8 mouse cellular contexts compared by ENCODE assay signal in the genomic region with DNA sequence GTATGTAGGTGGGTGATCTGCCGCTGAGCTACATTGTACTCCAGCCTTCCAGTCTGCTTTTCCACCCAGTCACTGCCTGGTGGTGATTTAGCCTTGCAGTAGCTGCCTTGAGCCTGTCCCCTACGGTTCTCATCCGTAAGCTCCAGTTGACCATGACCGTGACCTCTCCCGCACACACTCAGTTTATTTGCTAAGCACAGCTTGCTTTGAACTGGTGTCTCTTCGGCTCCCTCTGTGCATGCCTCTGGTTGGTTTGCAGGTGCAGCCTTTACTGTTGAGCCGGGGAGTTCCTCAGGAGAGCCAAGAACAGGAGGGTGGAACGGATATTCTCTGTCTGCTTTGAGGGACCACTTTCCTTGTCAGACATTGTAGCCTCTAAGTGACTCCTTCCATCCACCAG.
DNase-seq lines count a peak whose midpoint lies in the region; ATAC-seq and TF ChIP-seq lines count a peak whose summit lies in the region.

No protein-coding gene starts in this region.

- WGBS in lung, postnatal 0 days = 62% methylated on average over 8 of the region's 8 CpGs
- WGBS in embryonic facial prominence, embryonic 11.5 days = 62% methylated on average over 8 of the region's 8 CpGs
- 12% methylated on average over 8 of the region's 8 CpGs for WGBS in kidney, embryonic 16.5 days
- WGBS in stomach, embryonic 16.5 days = 51% methylated on average over 8 of the region's 8 CpGs

- TF ChIP-seq CTCF in lung, postnatal 0 days (IDR thresholded peaks at IDR 0.05) = no peak

- peaks cover 14% of the 10 kb centered on the region; the same call in 1 of the 2 replicates for H3K4me1 ChIP-seq in lung, postnatal 0 days (ENCODE audit: insufficient read depth, low read depth, low read length)
- peaks cover 7% of the 10 kb centered on the region; the same call in 1 of the 2 replicates for H3K4me1 ChIP-seq in embryonic facial prominence, embryonic 11.5 days (ENCODE audit: control insufficient read depth, insufficient read depth, low read length)
- peaks cover 63% of the 10 kb centered on the region for H3K4me1 ChIP-seq in kidney, embryonic 16.5 days (ENCODE audit: insufficient read depth, low read length)
- H3K4me1 ChIP-seq in stomach, embryonic 16.5 days (ENCODE audit: control insufficient read depth, insufficient read depth, low read length) = peaks cover 54% of the 10 kb centered on the region

- no peak for DNase-seq in lung, postnatal 0 days (ENCODE audit: low spot score)
- no peak for DNase-seq in lung, postnatal 36 days
- no peak for DNase-seq in embryonic facial prominence, embryonic 11.5 days (ENCODE audit: low spot score)
- no peak for DNase-seq in spleen, postnatal 10 days (ENCODE audit: low spot score in 2 of 2)
- no peak for DNase-seq in frontal cortex, postnatal 14 days (ENCODE audit: low spot score in 2 of 2)
- no peak for DNase-seq in cerebellum, adult 8-10 months

- no peak for TF ChIP-seq EP300 in lung, postnatal 0 days (IDR thresholded peaks at IDR 0.05)

- no peak overlapping the region for H3K4me3 ChIP-seq in lung, postnatal 0 days (ENCODE audit: low read depth, low read length)
- H3K4me3 ChIP-seq in embryonic facial prominence, embryonic 11.5 days (ENCODE audit: low read depth, low read length) = no peak overlapping the region
- no peak overlapping the region for H3K4me3 ChIP-seq in kidney, embryonic 16.5 days (ENCODE audit: low read length)
- no peak overlapping the region for H3K4me3 ChIP-seq in stomach, embryonic 16.5 days (replicated peaks; ENCODE audit: low read length)

- H3K27me3 ChIP-seq in lung, postnatal 0 days (replicated peaks; ENCODE audit: insufficient read depth, low read length) = no peaks in the 10 kb centered on the region
- H3K27me3 ChIP-seq in embryonic facial prominence, embryonic 11.5 days (ENCODE audit: control insufficient read depth, insufficient read depth, low read length) = no peaks in the 10 kb centered on the region
- H3K27me3 ChIP-seq in kidney, embryonic 16.5 days (ENCODE audit: insufficient read depth, low read length) = no peaks in the 10 kb centered on the region
- H3K27me3 ChIP-seq in stomach, embryonic 16.5 days (ENCODE audit: control insufficient read depth, insufficient read depth, low read length) = no peaks in the 10 kb centered on the region

- H3K9ac ChIP-seq in lung, postnatal 0 days (replicated peaks; ENCODE audit: low read depth) = no peak overlapping the region
- H3K9ac ChIP-seq in embryonic facial prominence, embryonic 11.5 days (replicated peaks; ENCODE audit: low read length) = no peak overlapping the region
- no peak overlapping the region for H3K9ac ChIP-seq in kidney, embryonic 16.5 days (replicated peaks; ENCODE audit: low read length)
- 0 out of 2 replicates have a peak overlapping the region, but pooled peaks have one; percentile 23 for H3K9ac ChIP-seq in stomach, embryonic 16.5 days (ENCODE audit: low read length)

- H3K27ac ChIP-seq in lung, postnatal 0 days (ENCODE audit: low read length) = peak overlapping the region; percentile 66
- H3K27ac ChIP-seq in embryonic facial prominence, embryonic 11.5 days (replicated peaks; ENCODE audit: low read depth, low read length) = 0 out of 2 replicates have a peak overlapping the region, but pooled peaks have one; percentile 22
- H3K27ac ChIP-seq in kidney, embryonic 16.5 days (ENCODE audit: low read length) = peak overlapping the region; percentile 86
- peak overlapping the region; percentile 58 for H3K27ac ChIP-seq in stomach, embryonic 16.5 days (ENCODE audit: low read length)

- H3K9me3 ChIP-seq in lung, postnatal 0 days (ENCODE audit: low read length) = no peaks in the 10 kb centered on the region
- H3K9me3 ChIP-seq in embryonic facial prominence, embryonic 11.5 days (replicated peaks; ENCODE audit: control insufficient read depth, low read length) = no peaks in the 10 kb centered on the region
- H3K9me3 ChIP-seq in kidney, embryonic 16.5 days (ENCODE audit: low read length) = no peaks in the 10 kb centered on the region
- no peaks in the 10 kb centered on the region for H3K9me3 ChIP-seq in stomach, embryonic 16.5 days (replicated peaks; ENCODE audit: control insufficient read depth, low read length)

- no peak for ATAC-seq in lung, postnatal 0 days
- no peak for ATAC-seq in embryonic facial prominence, embryonic 11.5 days (replicated peaks; ENCODE audit: insufficient number of reproducible peaks, low FRiP score, low TSS enrichment, low read depth)
- peak; percentile 29; the same call in 1 of the 2 replicates for ATAC-seq in kidney, embryonic 16.5 days (ENCODE audit: low FRiP score, low TSS enrichment)
- no peak for ATAC-seq in stomach, embryonic 16.5 days (ENCODE audit: insufficient read depth, low FRiP score)

- H3K4me2 ChIP-seq in lung, postnatal 0 days (replicated peaks; ENCODE audit: low read depth, low read length) = no peak overlapping the region
- no peak overlapping the region for H3K4me2 ChIP-seq in embryonic facial prominence, embryonic 11.5 days (ENCODE audit: low read depth, low read length)
- H3K4me2 ChIP-seq in kidney, embryonic 16.5 days (replicated peaks; ENCODE audit: low read depth, low read length) = peak overlapping the region; percentile 24; the same call in 1 of the 2 replicates
- 0 out of 2 replicates have a peak overlapping the region, but pooled peaks have one; percentile 42 for H3K4me2 ChIP-seq in stomach, embryonic 16.5 days (ENCODE audit: low read depth, low read length)

- H3K36me3 ChIP-seq in lung, postnatal 0 days (ENCODE audit: insufficient read depth, low read length) = no peaks in the 10 kb centered on the region
- no peaks in the 10 kb centered on the region for H3K36me3 ChIP-seq in embryonic facial prominence, embryonic 11.5 days (replicated peaks; ENCODE audit: control insufficient read depth, insufficient read depth, low read depth, low read length)
- H3K36me3 ChIP-seq in kidney, embryonic 16.5 days (ENCODE audit: insufficient read depth, low read length) = no peaks in the 10 kb centered on the region
- H3K36me3 ChIP-seq in stomach, embryonic 16.5 days (ENCODE audit: control insufficient read depth, insufficient read depth, low read length) = no peaks in the 10 kb centered on the region

Comparison
In these comparisons a context has a peak if more than half of its experiments do, and no peak if none do; other contexts are left out.
1. H3K27ac ChIP-seq: peak in every context shown above with its lines; median percentile 86 in kidney, embryonic 16.5 days; 66 in lung, postnatal 0 days; 58 in stomach, embryonic 16.5 days; 22 in embryonic facial prominence, embryonic 11.5 days.
2. H3K4me2 ChIP-seq: peak in kidney, embryonic 16.5 days (single experiment) and stomach, embryonic 16.5 days (single experiment); none in lung, postnatal 0 days (single experiment) and embryonic facial prominence, embryonic 11.5 days (single experiment).